Mouse (Mus musculus) midbrain, embryonic 16.5 days (tissue): ENCODE data around the gene Cmklr1. TPM values are rescaled to one million over a fixed set of nuclear protein-coding genes. Genes with fewer than 3 reads are reported as not detected.

Experiments
- ATAC-seq: fragments of 200-750 bp; cut with Nextera tagmentation; 2 replicates; pipeline ENCODE4 v1.8.0; 2017; ENCODE audit warnings: moderate TSS enrichment
- H3K27ac ChIP-seq: fragments of 300-500 bp; sonication (generic); 2 replicates; pipeline ENCODE4 v1.5.1; 2014; ENCODE audit warnings: mild to moderate bottlenecking, low read length, mixed read lengths
- H3K27me3 ChIP-seq: fragments of 300-500 bp; sonication (generic); 2 replicates; pipeline ENCODE4 v1.6.1; 2014; ENCODE audit warnings: low read depth, low read length, mixed read lengths; ENCODE audit not compliant: control insufficient read depth, insufficient read depth
- H3K36me3 ChIP-seq: fragments of 300-500 bp; sonication (generic); 2 replicates; pipeline ENCODE4 v1.6.1; 2014; ENCODE audit warnings: mild to moderate bottlenecking, low read length, moderate library complexity, mixed read lengths; ENCODE audit not compliant: control insufficient read depth, insufficient read depth
- H3K4me1 ChIP-seq: fragments of 300-500 bp; sonication (generic); 2 replicates; pipeline ENCODE4 v1.6.1; 2014; ENCODE audit warnings: mild to moderate bottlenecking, low read length, mixed read lengths; ENCODE audit not compliant: control insufficient read depth, insufficient read depth
- H3K4me2 ChIP-seq: fragments of 300-500 bp; sonication (generic); 2 replicates; pipeline ENCODE4 v1.6.1; 2014; ENCODE audit warnings: mild to moderate bottlenecking, low read length, mixed read lengths
- H3K4me3 ChIP-seq: fragments of 300-500 bp; sonication (generic); 2 replicates; pipeline ENCODE4 v1.5.1; 2014; ENCODE audit warnings: low read depth, mild to moderate bottlenecking, low read length, moderate library complexity, mixed read lengths
- H3K9ac ChIP-seq: fragments of 300-500 bp; sonication (generic); 2 replicates; pipeline ENCODE4 v1.6.1; 2014; ENCODE audit warnings: low read depth, low read length, mixed read lengths
- H3K9me3 ChIP-seq: fragments of 300-500 bp; sonication (generic); replicated peaks from 2 replicates; pipeline ENCODE4 v1.6.1; 2014; ENCODE audit warnings: mild to moderate bottlenecking, low read length, mixed read lengths; ENCODE audit not compliant: control insufficient read depth, poor library complexity, severe bottlenecking
- WGBS: fragments of 180-500 bp; shearing (Covaris S2); extraction: QIAGEN DNeasy Blood & Tissue Kit; methylation state at CpG from one replicate; pipeline ENCODE4 v1.1.7; 2014; 5-methylcytosine and 5-hydroxymethylcytosine counted together
- polyA plus RNA-seq: library from polyadenylated mRNA; unstranded; fragments of >200 nt; fragmentation: Nextera tagmentation; extraction: Ambion mirVana; gene quantifications from 2 replicates; pipeline ENCODE4 v1.2.1, GENCODE M21; 2015

The Cmklr1 gene
- polyA plus RNA-seq, 1 experiment from 2014 or later = 1.3 TPM

- H3K27me3 ChIP-seq = no peaks in the 10 kb centered on the region
- no peak overlapping the region for H3K27ac ChIP-seq
- no peaks in the 10 kb centered on the region for H3K4me1 ChIP-seq
- H3K4me2 ChIP-seq = no peak overlapping the region
- H3K9ac ChIP-seq = no peak overlapping the region
- ATAC-seq = no peak
- no peaks in the 10 kb centered on the region for H3K36me3 ChIP-seq
- H3K4me3 ChIP-seq = no peak overlapping the region
- no peaks in the 10 kb centered on the region for H3K9me3 ChIP-seq
- 71% methylated on average over 9 of the region's 9 CpGs for WGBS
Observed at GRCm38 (mm10) chr5:113633037-113633714, 17.1 kb downstream of the Cmklr1 start.

DNA sequence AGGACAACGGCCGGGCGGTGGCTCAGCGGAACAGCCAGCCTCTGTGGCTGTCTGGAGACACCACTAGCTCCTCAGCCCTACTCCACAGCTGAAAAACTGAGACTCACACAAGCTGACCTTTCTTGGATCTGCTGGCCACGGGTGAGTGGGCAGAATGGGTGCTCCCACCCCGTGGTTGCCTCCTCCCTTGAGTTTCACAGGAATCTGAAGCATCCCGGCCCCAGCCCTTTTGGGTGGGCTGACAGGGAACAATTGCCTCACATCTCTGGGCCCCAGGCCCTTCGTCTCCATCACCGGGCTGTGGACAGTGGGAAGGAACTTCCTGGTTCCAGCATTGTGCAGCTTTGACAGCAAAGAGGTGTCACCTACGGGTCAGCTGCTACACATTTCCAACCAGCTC, 20.1 kb downstream of the Cmklr1 start:
- Histone ChIP-seq H3K4me3 (no peak overlapping the region), H3K27me3 (no peaks in the 10 kb centered on the region), H3K27ac (no peak overlapping the region), H3K9me3 (no peaks in the 10 kb centered on the region), H3K4me2 (no peak overlapping the region), H3K9ac (no peak overlapping the region), H3K36me3 (no peaks in the 10 kb centered on the region), H3K4me1 (no peaks in the 10 kb centered on the region)
- WGBS = 62% methylated on average over 10 of the region's 10 CpGs
- ATAC-seq = no peak

GRCm38 (mm10) chr5:113629248-113629647, 21.0 kb downstream of the Cmklr1 start:
- Histone ChIP-seq H3K27me3 (no peaks in the 10 kb centered on the region), H3K4me3 (no peak overlapping the region), H3K4me2 (no peak overlapping the region), H3K9ac (no peak overlapping the region), H3K36me3 (no peaks in the 10 kb centered on the region), H3K9me3 (no peaks in the 10 kb centered on the region), H3K4me1 (no peaks in the 10 kb centered on the region), H3K27ac (no peak overlapping the region)
- ATAC-seq = no peak
- 86% methylated on average over 3 of the region's 3 CpGs for WGBS

- no peaks in the 10 kb centered on the region for H3K9me3 ChIP-seq
- H3K36me3 ChIP-seq = no peaks in the 10 kb centered on the region
- H3K9ac ChIP-seq = no peak overlapping the region
- no peaks in the 10 kb centered on the region for H3K27me3 ChIP-seq
- H3K4me2 ChIP-seq = no peak overlapping the region
- ATAC-seq = no peak
- no peak overlapping the region for H3K27ac ChIP-seq
- H3K4me1 ChIP-seq = peaks cover 3% of the 10 kb centered on the region
- no peak overlapping the region for H3K4me3 ChIP-seq
- WGBS = 73% methylated on average over 11 of the region's 11 CpGs
Observed at GRCm38 (mm10) chr5:113627820-113628437, 22.3 kb downstream of the Cmklr1 start.

DNA sequence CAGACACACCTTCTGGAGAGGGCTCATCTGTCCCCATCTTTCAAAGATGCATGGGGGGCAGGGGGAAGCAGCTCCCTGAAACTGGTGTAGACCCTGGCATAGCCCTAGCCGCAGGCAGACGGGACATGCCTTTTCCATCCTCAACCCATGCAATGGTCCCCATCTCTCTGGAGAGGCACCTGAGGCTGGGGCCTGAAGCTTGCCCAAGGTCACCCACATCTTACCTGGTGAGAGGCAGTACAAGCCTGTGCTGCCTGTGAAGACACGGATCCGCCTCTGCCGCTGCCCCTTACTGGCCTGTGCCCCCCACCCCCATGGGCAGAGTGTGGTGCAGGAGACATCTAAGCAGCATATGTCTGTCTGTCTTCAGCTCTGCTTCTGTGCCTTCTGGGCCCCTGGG, 23.2 kb downstream of the Cmklr1 start:
- Histone ChIP-seq H3K9ac (no peak overlapping the region), H3K36me3 (no peaks in the 10 kb centered on the region), H3K4me3 (no peak overlapping the region), H3K27me3 (no peaks in the 10 kb centered on the region), H3K27ac (no peak overlapping the region), H3K4me1 (peaks cover 3% of the 10 kb centered on the region), H3K4me2 (no peak overlapping the region), H3K9me3 (no peaks in the 10 kb centered on the region)
- 89% methylated on average over 5 of the region's 5 CpGs for WGBS
- ATAC-seq = no peak

DNA sequence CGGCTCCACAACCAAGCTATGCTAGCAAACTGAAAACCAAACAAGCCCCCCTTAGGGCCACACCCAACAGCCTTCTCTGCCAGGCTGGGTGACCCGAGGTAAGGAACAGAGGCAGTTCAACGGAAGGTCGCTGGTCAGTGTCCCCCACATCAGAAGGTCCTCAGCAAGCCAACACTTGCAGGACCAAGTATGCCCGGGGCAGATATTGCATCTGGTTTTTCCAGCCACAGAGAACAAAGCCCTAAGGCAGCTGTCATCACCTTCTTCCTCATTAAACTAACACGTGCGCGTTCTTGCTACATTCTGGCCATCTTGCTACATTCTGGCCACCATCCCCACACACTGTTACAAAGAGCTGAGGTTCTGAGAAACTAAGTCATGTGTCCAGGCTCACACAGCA, 23.9 kb downstream of the Cmklr1 start:
- Histone ChIP-seq H3K4me2 (no peak overlapping the region), H3K27ac (no peak overlapping the region), H3K9me3 (no peaks in the 10 kb centered on the region), H3K27me3 (no peaks in the 10 kb centered on the region), H3K36me3 (no peaks in the 10 kb centered on the region), H3K4me3 (no peak overlapping the region), H3K9ac (no peak overlapping the region), H3K4me1 (peaks cover 3% of the 10 kb centered on the region)
- ATAC-seq = no peak
- 94% methylated on average over 8 of the region's 8 CpGs for WGBS

DNA sequence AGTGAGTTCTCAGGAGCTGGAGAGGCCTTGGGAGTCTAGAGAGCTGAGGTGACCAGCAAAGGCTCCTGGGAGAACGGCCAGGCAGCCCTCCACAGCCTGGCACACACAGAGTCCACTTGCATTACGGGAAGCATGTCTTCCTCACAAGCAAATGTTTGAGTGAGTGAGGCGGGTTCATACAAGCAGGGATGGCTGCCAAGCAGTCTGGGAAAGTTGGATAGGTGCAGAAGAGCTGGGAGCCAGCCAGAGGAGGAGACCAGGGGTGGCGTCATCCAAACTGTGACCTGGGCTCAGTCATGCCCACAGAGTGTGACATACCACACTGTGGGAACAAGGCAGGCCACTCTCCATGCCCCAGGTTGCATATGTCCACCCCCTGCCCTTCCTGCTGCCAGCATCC, 25.2 kb downstream of the Cmklr1 start:
- Histone ChIP-seq H3K9ac (no peak overlapping the region), H3K27ac (no peak overlapping the region), H3K9me3 (no peaks in the 10 kb centered on the region), H3K27me3 (no peaks in the 10 kb centered on the region), H3K36me3 (no peaks in the 10 kb centered on the region), H3K4me3 (no peak overlapping the region), H3K4me1 (peaks cover 3% of the 10 kb centered on the region), H3K4me2 (no peak overlapping the region)
- ATAC-seq = no peak
- WGBS = 84% methylated on average over 4 of the region's 4 CpGs

- no peak overlapping the region for H3K4me2 ChIP-seq
- no peaks in the 10 kb centered on the region for H3K9me3 ChIP-seq
- no peak overlapping the region for H3K9ac ChIP-seq
- H3K27ac ChIP-seq = no peak overlapping the region
- WGBS = 24% methylated on average over 2 of the region's 2 CpGs
- H3K4me1 ChIP-seq = peaks cover 3% of the 10 kb centered on the region
- H3K36me3 ChIP-seq = no peaks in the 10 kb centered on the region
- ATAC-seq = no peak
- H3K4me3 ChIP-seq = no peak overlapping the region
- no peaks in the 10 kb centered on the region for H3K27me3 ChIP-seq
Observed at GRCm38 (mm10) chr5:113623052-113623451, 27.2 kb downstream of the Cmklr1 start.

GRCm38 (mm10) chr5:113620999-113621398, 29.2 kb downstream of the Cmklr1 start:
- no peak for ATAC-seq
- WGBS = 89% methylated on average over 7 of the region's 7 CpGs
- H3K9me3 ChIP-seq = no peaks in the 10 kb centered on the region

More at GRCm38 (mm10) chr5:113620999-113621398, 29.2 kb downstream of the Cmklr1 start:
- no peak overlapping the region for H3K4me3 ChIP-seq
- H3K4me2 ChIP-seq = no peak overlapping the region
- no peak overlapping the region for H3K9ac ChIP-seq
- H3K4me1 ChIP-seq = peaks cover 3% of the 10 kb centered on the region
- no peak overlapping the region for H3K27ac ChIP-seq
- H3K27me3 ChIP-seq = no peaks in the 10 kb centered on the region
- no peaks in the 10 kb centered on the region for H3K36me3 ChIP-seq
